Mouse (Mus musculus) cerebellum, postnatal 36 days (tissue): ENCODE measurements around the gene Bace2.

Experiments
- DNase-seq, 2 experiments: peaks; one replicate each; pipeline ENCODE4 v3.0.0; 2021 to 2022; ENCODE audit warnings: mixed read lengths in 2 of 2

Gene Bace2

GRCm38 (mm10) chr16:97402213-97402785 lies 45.8 kb downstream of the Bace2 start:
- DNase-seq = no peak

GRCm38 (mm10) chr16:97405476-97406012 lies 49.0 kb downstream of the Bace2 start:
- no peak for DNase-seq

- no peak for DNase-seq
Observed at GRCm38 (mm10) chr16:97417896-97418542, 61.5 kb downstream of the Bace2 start.

GRCm38 (mm10) chr16:97418749-97419453 lies 62.4 kb downstream of the Bace2 start:
- no peak for DNase-seq

GRCm38 (mm10) chr16:97421671-97422070 lies 65.1 kb downstream of the Bace2 start:
- peak; percentile 21 to 30 for DNase-seq

DNA sequence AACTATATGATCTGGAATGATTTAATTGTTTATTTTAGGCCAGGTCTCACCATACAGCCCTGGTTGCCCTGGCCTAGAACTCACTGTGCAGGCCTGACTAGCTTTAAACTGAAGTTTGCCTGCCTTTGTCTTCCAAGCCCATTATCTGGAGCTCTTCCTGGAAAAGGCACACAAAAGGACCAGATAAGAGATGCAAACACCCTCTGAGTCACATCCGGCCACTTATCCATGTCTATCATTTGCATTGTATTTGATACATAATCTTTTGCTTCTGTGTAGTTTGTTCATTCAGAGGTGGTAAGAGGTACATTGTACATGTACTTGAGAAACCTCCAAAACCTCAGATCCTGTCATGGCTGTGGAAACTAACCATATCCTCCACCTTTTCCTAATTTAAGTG lies 67.1 kb downstream of the Bace2 start:
- DNase-seq = no peak

- DNase-seq = no peak
Observed at GRCm38 (mm10) chr16:97428026-97428425, 71.5 kb downstream of the Bace2 start.

DNA sequence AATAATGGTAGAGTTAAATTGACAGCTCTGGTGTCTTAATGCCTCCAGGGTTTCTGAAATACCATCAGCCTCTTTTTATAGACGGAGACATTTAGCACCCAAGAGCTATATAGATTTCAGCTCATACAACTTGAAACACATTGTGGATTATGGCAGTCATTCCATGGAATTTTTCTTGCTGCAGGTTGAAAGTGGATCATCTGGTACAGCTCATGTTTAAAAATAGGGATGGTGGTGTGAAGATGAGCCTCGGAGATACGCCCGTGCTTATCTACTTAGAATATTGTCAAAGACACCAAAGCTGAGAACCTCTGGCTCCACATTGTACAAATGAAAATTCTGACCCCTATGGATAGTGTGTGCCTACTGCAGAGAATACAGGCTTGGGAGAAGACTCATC lies 73.5 kb downstream of the Bace2 start:
- DNase-seq = no peak

- peak; percentile 26 to 41 for DNase-seq
Observed at GRCm38 (mm10) chr16:97431328-97431727, 74.8 kb downstream of the Bace2 start.

DNA sequence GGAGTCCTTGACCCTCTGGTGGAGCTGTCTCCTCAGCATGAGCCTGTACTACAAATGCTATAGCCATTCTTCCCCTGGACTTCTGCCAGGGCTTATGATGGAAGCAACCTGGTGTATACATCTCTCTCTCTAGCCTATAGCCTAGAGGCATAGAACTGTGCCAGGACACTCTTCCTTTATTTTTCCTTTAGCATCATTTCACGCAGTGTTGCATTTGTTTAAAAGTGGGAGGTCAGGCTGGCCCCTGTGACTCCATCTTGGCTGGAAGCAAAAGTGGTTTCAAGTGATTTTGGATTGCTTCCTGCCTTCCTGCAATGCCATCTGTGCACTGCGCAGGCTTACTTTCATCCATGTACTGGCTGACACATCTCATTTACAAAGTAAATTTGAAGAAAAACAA lies 77.7 kb downstream of the Bace2 start:
- peak; percentile 30 to 36 for DNase-seq

GRCm38 (mm10) chr16:97437448-97438056 lies 81.0 kb downstream of the Bace2 start:
- DNase-seq = no peak

GRCm38 (mm10) chr16:97438191-97438590 lies 81.6 kb downstream of the Bace2 start:
- DNase-seq = no peak

DNA sequence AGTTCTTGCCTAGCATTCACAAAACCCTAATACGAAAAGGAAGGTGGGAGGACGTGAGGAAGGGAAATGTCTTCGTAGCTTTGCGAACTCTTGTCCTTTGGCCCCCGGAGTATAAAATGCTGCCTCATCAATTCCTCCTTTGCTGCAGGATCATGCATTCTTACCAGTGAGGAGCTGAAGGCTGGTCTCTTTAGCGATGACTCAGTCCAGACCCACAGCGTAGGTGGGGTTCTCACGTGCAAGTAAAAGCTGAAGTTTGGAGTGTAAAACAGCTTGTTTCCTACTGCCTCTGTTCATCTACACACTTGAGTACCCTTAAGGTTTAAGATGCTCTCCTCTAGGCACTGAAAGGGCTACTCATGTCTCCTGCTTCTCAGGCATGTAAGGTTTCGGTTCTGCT lies 85.4 kb downstream of the Bace2 start:
- DNase-seq = no peak

DNA sequence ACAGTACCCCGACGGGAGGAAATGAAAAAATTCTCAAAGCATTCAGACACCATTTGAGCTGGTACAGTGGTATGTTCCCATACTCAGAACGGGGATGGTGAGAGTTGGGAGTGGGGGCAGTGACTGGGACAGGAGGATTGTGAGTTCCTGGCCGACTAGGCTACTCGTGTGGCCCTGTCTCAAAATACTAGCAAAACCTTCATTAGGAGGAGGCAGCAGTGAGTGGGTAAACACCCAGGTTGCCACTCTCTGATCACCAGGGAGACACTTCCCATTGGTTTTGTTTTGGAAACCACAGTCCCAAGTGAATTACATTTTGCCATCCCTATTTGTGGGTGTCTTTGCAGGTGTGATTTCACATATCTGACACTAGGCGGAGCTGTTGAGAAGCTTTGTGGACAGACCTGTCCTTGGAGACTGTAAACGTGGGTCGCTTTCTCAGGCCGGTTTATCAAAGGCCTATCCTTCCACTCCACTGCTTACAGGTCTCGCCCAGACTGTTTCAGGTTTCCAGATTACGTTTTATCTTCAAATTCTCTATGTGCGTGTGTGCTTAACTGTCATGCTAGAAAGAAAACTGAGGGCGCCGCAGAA lies 87.2 kb downstream of the Bace2 start:
- peak in 1 of 2 experiments; percentile 32 for DNase-seq

DNA sequence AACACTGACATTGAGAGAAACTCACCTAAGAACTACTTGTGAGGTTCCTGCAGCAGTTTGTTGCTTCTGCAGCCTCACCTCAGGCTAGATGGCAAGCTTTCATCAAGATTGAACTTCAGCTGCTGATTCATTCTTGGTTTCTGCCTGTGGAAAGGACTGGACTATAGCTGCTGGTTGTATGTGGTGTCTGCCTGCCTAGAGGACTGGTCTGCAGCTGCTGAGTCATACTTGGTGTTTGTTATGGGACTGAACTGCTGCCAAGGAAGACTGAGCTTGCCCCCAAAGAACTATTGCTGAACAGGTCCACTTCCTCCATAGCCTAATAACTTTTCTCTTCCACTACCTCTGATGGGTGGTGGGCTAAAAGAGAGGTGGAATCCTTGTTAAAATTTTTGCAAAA lies 90.8 kb downstream of the Bace2 start:
- no peak for DNase-seq

- no peak for DNase-seq
Observed at GRCm38 (mm10) chr16:97459831-97460230, 103.3 kb downstream of the Bace2 start.

DNA sequence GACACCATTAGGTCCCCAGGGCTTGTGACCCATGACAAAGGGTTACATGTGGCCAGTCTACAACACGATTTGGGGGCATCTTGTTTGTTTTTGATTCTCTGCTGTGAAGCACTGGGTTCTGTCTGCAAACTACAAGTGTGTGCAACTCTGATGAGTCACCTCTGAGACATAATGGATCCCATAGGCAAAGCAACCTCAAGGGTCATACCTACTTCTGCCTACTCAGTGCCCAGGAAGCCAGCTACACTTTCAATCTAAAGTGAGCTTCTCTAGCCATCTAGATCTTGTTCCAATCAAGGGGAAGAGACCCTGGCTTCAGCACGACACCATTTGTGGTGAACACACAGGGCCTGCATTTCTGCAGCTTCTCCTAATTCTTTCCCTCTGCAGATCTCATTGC lies 104.7 kb downstream of the Bace2 start:
- DNase-seq = no peak

DNA sequence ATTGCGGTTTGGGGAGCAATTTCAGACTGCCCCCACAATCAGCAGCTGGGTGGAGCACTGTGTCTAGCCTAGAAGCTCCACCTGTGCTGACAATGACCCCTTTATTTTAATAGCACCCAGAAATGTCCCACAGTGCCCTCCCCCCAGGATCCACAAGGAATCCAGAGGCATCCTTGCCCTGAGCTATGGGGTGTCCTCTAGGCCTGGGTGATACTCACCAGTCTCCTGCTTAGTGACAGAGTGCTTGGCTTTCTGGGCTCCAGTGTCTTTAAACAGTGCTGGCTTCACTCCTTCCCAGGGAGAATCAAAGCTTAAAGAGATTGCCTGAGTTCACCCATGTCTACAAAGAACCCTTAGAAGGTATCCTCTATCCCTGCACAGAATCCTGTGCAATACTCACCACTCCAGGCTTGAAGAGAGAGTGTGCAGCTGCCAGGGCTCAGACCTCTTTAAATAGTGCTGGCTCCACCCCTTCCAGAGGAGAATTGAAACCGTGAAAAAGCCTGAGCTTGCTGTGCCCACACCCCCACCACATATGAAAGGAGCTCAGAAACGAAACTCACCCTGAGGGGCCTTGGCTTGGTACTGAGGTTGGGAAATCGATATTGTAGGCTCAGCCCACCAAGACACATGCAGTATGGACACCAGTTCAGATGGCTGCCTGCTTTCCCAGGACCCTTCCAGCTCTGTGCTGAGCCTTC lies 106.1 kb downstream of the Bace2 start, which contains the start of gene Mx1:
Gene Mx1, minus strand, starts transcription at position 427 of the 701 bp plus-strand sequence.
- DNase-seq = no peak

DNA sequence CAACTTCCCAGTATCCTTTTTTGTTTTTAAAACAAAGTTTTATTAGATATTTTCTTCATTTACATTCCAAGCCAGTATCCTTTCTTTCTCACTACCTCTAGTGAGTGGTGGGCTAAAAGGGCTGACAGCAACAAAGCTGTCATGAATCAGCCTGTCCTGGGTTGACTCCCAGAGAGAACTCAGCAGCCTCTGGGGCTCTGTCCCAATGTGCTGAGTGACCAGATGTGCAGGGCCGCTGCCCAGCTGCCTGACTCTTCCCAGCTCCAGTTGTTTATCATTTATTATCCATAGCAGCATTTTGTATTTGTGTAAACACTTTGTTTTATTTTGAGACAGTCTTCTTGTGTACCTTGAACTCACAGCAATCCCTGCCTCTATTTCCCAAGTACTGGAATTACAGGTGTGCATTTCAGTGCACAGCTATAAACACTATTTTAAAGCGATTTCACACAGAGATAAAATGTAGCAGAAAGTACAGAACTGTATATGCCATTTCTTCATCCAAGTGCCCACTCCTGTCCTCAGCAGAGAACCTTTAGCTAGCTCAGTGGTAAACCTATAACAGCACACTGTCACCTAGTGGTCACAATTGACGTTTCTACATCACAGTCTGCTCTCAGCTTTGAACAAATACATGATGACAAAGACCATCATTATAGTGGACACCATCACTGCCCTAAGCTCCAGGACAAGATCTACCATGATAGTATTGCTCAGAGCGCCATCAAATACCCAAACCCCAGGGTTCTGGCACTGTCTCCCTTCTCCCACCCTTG lies 109.8 kb downstream of the Bace2 start:
- no peak for DNase-seq

GRCm38 (mm10) chr16:97467472-97467871 lies 110.9 kb downstream of the Bace2 start:
- no peak for DNase-seq

- no peak for DNase-seq
Observed at GRCm38 (mm10) chr16:97467993-97468791, 111.7 kb downstream of the Bace2 start.
